Mouse (Mus musculus) forebrain, postnatal 0 days (tissue): Measurements from ENCODE around the gene Carns1. TPM values are rescaled to one million over a fixed set of nuclear protein-coding genes. Genes with fewer than 3 reads are reported as not detected.
A peak's percentile ranks its signal among the peaks of the same experiment; 100 is the strongest.
"Not testable (repeated sequence)": the region's sequence is repeated elsewhere in the genome, so short reads cannot be mapped to it uniquely, and the experiment has no call there.

Experiments
- ATAC-seq: fragments of 200-750 bp; cut with Nextera tagmentation; 2 replicates; pipeline ENCODE4 v1.8.0; 2017; ENCODE audit warnings: mild to moderate bottlenecking, moderate library complexity
- DNase-seq: peaks from one replicate; pipeline ENCODE4 v3.0.0-alpha.2; 2015
- H3K27ac ChIP-seq: fragments of 300-500 bp; sonication (generic); 2 replicates; pipeline ENCODE4 v1.5.1; 2014; ENCODE audit warnings: low read depth, mild to moderate bottlenecking, antibody characterized with exemption, low read length, moderate library complexity, mixed read lengths
- H3K27me3 ChIP-seq: fragments of 300-500 bp; sonication (generic); 2 replicates; pipeline ENCODE4 v1.6.1; 2014; ENCODE audit warnings: mild to moderate bottlenecking, low read length, mixed read lengths; ENCODE audit not compliant: insufficient read depth
- H3K36me3 ChIP-seq: fragments of 300-500 bp; sonication (generic); 2 replicates; pipeline ENCODE4 v1.6.1; 2014; ENCODE audit warnings: mild to moderate bottlenecking, moderate library complexity; ENCODE audit not compliant: insufficient read depth
- H3K4me1 ChIP-seq: fragments of 300-500 bp; sonication (generic); 2 replicates; pipeline ENCODE4 v1.6.1; 2014; ENCODE audit warnings: antibody characterized with exemption; ENCODE audit not compliant: insufficient read depth
- H3K4me2 ChIP-seq: fragments of 300-500 bp; sonication (generic); 2 replicates; pipeline ENCODE4 v1.6.1; 2014; ENCODE audit warnings: low read depth, mild to moderate bottlenecking, moderate library complexity
- H3K4me3 ChIP-seq: fragments of 300-500 bp; sonication (generic); 2 replicates; pipeline ENCODE4 v1.5.1; 2014; ENCODE audit warnings: low read depth, low read length, mixed read lengths
- H3K9ac ChIP-seq: fragments of 300-500 bp; sonication (generic); 2 replicates; pipeline ENCODE4 v1.6.1; 2014; ENCODE audit warnings: mild to moderate bottlenecking
- H3K9me3 ChIP-seq: fragments of 300-500 bp; sonication (generic); 2 replicates; pipeline ENCODE4 v1.6.1; 2016; ENCODE audit warnings: low read length
- CTCF ChIP-seq: sonication (generic); IDR thresholded peaks from 2 replicates; pipeline ENCODE4 v1.5.1; 2016; ENCODE audit warnings: antibody characterized with exemption, control low read depth, low read depth
- WGBS: fragments of 180-500 bp; shearing (Covaris S2); extraction: QIAGEN DNeasy Blood & Tissue Kit; methylation state at CpG from one replicate; pipeline ENCODE4 v1.1.7; 2014; 5-methylcytosine and 5-hydroxymethylcytosine counted together
- polyA plus RNA-seq: library from polyadenylated mRNA; unstranded; fragments of >200 nt; fragmentation: Nextera tagmentation; extraction: Ambion mirVana; gene quantifications from 2 replicates; pipeline ENCODE4 v1.2.1, GENCODE M21; 2015
- total RNA-seq: library from RNA; depleted of rRNA; stranded (reverse); fragments of >200 nt; gene quantifications from 2 replicates; pipeline ENCODE4 v1.2.3, GENCODE M21; 2014

The Carns1 gene
- total and polyA plus RNA-seq, 2 experiments from 2014 or later, result 4.4 to 4.7 TPM

DNA sequence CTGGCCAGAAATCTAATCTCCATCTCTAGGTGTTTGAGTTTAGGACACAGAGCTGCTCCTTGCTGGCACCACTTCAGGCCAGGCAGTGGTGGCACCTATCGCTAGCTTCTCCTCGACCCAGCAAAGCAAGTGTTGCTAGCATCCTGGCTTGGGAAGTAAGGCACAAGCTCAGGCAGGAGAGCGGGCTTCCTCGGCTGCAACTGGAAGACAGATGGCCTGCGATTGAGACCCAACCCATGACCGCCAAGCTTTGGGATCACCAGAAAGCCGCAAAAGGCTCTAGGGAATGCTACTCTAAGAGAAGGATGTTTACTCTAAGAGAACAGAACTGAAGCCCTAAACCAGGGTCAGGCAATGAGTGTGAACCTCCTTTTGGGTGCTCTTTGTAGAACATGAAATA is 45.8 kb downstream of the Carns1 start:
- WGBS, result 95% methylated on average over 7 of the region's 7 CpGs
- H3K9me3 ChIP-seq, result no peaks in the 10 kb centered on the region
- no peak overlapping the region for H3K4me3 ChIP-seq
- H3K27me3 ChIP-seq, result no peaks in the 10 kb centered on the region
- peaks cover 9% of the 10 kb centered on the region; the same call in 1 of the 2 replicates for H3K4me1 ChIP-seq
- H3K4me2 ChIP-seq, result no peak overlapping the region
- H3K9ac ChIP-seq, result no peak overlapping the region
- H3K27ac ChIP-seq, result no peak overlapping the region
- no peak for TF ChIP-seq CTCF
- peaks cover 50% of the 10 kb centered on the region for H3K36me3 ChIP-seq
- DNase-seq (no peak), ATAC-seq (no peak)

DNA sequence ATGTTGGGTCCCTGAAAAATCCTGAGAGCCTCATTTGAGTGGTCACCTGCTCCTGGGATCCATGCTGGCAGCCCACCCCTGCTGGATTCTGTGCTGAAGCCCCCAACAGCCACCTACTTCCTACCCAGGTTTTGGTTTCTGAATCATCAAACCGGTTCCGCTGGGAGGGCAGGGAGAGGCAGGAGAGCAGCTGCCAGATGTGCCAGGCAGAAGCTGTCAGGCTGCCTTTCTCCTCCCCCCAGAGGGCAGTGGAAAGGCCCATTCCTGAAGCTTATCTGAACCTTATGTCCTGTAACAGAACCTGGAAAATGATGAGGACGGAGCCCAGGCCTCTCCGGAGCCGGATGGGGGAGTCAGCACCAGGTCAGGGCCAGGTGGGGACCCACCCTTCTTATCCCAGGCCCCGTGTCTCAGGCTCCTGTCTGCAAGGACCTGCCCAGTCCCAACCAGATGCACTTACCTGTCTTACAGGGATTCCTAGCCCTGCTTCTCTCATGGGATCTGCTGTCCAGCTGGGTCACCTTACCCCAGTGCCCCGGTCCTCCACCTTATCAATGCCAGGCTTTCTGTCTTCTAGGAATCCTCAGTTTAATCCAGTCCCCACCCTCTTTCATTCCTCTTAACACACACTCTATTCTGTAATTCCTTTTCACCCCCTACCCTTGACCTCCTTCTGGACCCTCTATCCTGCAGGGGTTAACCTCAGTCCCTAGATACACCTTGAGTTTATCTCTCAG is 48.4 kb downstream of the Carns1 start:
- ATAC-seq, result no peak
- peaks cover 9% of the 10 kb centered on the region; the same call in 1 of the 2 replicates for H3K4me1 ChIP-seq
- H3K9ac ChIP-seq, result peak overlapping the region; percentile 92
- H3K27ac ChIP-seq, result no peak overlapping the region
- H3K36me3 ChIP-seq, result peaks cover 36% of the 10 kb centered on the region
- WGBS, result 73% methylated on average over 7 of the region's 7 CpGs
- H3K27me3 ChIP-seq, result no peaks in the 10 kb centered on the region
- peak overlapping the region; percentile 81 for H3K4me3 ChIP-seq
- no peak for TF ChIP-seq CTCF
- peak overlapping the region; percentile 65 for H3K4me2 ChIP-seq
- DNase-seq, result no peak
- no peaks in the 10 kb centered on the region for H3K9me3 ChIP-seq

DNA sequence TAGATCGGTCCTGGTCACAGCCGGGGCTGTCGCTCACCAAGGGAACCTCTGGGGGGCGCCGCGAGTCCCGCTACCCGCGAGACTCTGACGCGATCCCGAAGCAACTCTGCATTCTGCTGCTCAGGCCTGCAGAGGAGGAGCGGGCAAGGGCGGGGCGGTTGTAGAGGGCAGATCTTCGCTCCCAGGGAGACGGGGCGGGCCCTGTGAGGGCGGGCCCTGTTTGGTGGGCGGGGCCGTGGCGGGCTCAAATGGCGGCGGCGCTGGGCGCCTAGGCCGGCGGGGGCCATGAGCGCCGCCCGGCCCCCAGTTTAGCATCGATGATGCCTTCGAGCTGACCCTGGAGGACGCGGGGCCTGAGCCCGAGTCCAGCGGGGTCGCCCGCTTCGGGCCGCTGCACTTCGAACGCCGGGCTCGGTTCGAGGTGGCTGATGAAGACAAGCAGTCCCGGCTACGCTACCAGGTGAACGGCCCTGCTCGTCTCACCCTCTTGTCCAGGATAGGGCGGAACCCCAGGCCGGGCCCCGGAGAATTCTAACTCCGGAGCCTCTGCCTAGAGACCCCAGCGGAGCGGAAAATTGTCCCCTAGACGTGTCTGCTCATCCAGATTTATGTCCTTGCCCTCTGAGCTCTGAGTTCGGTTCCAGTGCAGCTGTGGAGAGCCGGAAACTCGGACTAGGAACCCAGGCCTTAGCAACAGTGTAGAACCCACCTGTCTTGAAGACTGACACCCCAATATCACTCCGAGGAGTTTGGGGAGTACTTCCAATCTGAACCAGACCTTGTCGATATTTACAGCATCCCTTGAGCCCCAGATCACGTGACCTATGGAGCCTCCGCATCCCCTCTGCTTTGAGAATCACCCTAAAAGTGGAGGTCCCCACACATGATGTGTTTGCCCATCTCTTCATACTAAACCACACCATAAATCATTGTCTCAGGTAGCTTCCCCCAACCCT is 49.3 kb downstream of the Carns1 start, which contains the start of gene Aip:
TSS of gene Aip (minus strand) at position 118 of the 956 bp plus-strand sequence.
- Histone ChIP-seq H3K9ac (peak within 1 kb of the TSS; percentile 92), H3K27me3 (no peaks in the 10 kb centered on the region), H3K4me1 (peaks cover 9% of the 10 kb centered on the region; the same call in 1 of the 2 replicates), H3K4me3 (peak within 1 kb of the TSS; percentile 81), H3K9me3 (no peaks in the 10 kb centered on the region), H3K4me2 (peak within 1 kb of the TSS; percentile 65), H3K36me3 (peaks cover 27% of the 10 kb centered on the region), H3K27ac (peak within 1 kb of the TSS; percentile 69)
- ATAC-seq (peak; percentile 93), DNase-seq (peak; percentile 98)
- peak; percentile 81 for TF ChIP-seq CTCF
- whole genome bisulfite sequencing, result under 1% methylated on average over 59 of the region's 64 CpGs

DNA sequence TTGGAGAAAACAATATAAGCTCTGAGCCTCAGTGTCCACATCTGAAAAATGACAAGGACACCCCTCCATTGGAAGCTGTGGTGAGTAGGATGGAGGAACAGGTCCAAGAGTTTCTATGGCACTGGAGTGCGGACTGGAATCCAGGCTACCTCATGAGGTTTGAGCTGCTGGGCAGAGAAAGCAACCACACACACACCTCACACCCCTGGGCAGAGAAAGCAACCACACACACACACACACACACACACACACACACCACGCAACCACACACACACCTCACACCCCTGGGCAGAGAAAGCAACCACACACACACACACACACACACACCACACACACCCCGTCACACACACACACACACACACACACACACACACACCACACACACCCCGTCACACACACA is 50.0 kb downstream of the Carns1 start:
- Histone ChIP-seq H3K4me1 (peaks cover 15% of the 10 kb centered on the region), H3K9ac (peak overlapping the region; percentile 92; the same call in 1 of the 2 replicates), H3K27ac (peak overlapping the region; percentile 54; the same call in 1 of the 2 replicates), H3K36me3 (peaks cover 21% of the 10 kb centered on the region), H3K4me2 (peak overlapping the region; percentile 65), H3K4me3 (peak overlapping the region; percentile 81)
- peak; percentile 16 for ATAC-seq
- DNase-seq, result peak; percentile 52
- H3K27me3 ChIP-seq, H3K9me3 ChIP-seq: not testable (repeated sequence)
- WGBS, result 8% methylated on average over 4 of the region's 4 CpGs

DNA sequence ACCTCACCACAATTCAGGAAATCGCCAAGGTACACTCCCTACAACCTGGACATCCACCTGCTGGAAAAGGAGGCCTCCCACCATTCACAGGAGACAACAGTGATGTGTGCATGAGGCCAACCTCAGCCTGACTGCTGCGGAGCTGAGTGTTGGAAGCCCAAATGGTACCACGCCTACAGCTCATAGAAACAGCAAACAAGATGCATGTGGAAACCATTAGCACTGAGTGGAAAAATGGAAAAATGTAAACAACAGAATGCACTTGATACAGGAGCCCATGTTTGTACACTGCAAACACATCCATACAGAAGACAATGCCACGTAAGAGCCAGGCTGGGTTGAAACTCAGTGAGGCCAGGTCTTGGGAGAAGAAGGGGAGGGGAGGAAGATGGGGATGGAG is 50.8 kb downstream of the Carns1 start:
- H3K4me2 ChIP-seq, result no peak overlapping the region
- H3K9ac ChIP-seq, result no peak overlapping the region
- DNase-seq, result no peak
- H3K9me3 ChIP-seq, result no peaks in the 10 kb centered on the region
- H3K36me3 ChIP-seq, result peaks cover 17% of the 10 kb centered on the region
- H3K27me3 ChIP-seq, result no peaks in the 10 kb centered on the region
- H3K4me1 ChIP-seq, result peaks cover 17% of the 10 kb centered on the region
- TF ChIP-seq CTCF, result no peak
- H3K4me3 ChIP-seq, result no peak overlapping the region
- ATAC-seq, result no peak
- WGBS, result 88% methylated on average over 4 of the region's 4 CpGs
- H3K27ac ChIP-seq, result no peak overlapping the region

DNA sequence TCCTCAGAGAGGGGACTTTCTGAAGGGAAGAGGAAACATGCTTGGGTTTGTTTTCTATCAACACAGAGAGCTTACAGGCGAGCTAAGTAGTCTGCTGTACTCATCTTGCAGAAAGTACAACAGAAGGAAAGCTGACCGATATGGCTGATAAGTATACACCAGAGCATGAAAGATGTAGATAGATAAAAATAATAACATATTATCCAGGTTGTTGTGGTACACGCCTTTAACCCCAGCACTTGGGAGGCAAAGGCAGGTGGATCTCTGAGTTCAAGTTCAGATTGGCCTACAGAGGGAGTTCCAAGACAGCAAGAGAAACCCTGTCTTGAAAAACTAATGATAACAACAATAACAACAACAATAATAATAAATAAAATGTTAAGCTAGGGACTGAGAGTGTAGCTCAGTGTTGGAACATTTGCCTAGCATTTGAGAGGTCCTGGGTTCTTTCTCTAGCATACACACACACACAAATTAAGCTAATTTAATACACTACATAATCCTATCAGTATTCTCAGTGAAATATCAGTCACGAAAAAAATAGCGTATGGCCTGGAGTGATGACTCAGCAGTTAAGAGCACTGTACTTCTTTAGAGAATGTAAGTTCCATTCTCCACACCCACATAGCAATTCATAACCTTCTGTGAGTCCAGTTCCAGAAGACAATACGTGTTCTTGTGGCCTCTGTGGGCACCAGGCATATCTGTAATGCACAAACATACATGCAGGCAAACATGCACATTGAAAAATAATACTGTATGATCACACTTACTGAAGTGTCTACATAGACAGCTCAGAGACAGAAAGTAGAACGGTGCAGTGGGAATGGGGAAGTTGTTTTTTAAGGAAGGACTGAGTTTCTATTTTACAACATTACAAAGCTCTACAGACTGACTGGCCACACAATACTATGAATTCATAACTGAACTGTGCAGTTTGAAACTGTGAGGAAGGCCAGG is 52.6 kb downstream of the Carns1 start:
- 82% methylated on average over 7 of the region's 7 CpGs for WGBS
- no peak for TF ChIP-seq CTCF
- no peak overlapping the region for H3K4me2 ChIP-seq

DNA sequence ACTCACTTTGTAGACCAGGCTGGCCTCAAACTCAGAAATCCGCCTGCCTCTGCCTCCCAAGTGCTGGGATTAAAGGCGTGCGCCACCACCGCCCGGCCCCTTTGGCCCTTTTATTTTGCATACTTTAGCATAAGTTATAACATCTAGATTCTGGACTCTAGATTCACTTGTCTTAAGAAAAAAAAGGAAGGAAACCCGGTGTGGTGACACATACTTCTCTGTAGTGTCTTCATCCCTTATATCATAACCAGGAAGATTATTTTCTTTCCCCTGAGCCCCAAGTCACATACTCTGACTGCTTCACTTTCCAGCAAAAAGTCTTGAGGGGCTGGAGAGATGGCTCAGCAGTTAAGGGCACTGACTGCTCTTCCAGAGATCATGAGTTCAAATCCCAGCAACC is 53.4 kb downstream of the Carns1 start:
- H3K4me2 ChIP-seq, H3K9me3 ChIP-seq, H3K4me3 ChIP-seq, H3K9ac ChIP-seq, H3K27me3 ChIP-seq, H3K27ac ChIP-seq, DNase-seq, ATAC-seq: not testable (repeated sequence)
- H3K4me1 ChIP-seq, result peaks cover 14% of the 10 kb centered on the region
- WGBS, result 63% methylated on average over 6 of the region's 6 CpGs
- H3K36me3 ChIP-seq, result peaks cover 14% of the 10 kb centered on the region

More for the DNA sequence above, 52.6 kb downstream of the Carns1 start:
- Histone ChIP-seq H3K4me3 (no peak overlapping the region), H3K27me3 (no peaks in the 10 kb centered on the region), H3K27ac (no peak overlapping the region), H3K9me3 (no peaks in the 10 kb centered on the region), H3K9ac (no peak overlapping the region), H3K36me3 (peaks cover 10% of the 10 kb centered on the region), H3K4me1 (peaks cover 17% of the 10 kb centered on the region)
- DNase-seq (no peak), ATAC-seq (no peak)
